Mouse (Mus musculus): ENCODE data around the gene Mei1. TPM values are rescaled to one million over a fixed set of nuclear protein-coding genes. Genes with fewer than 3 reads are reported as not detected.

Mei1 gene
- total and polyA plus RNA-seq, 2 experiments from 2014 or later, result not detected

DNA sequence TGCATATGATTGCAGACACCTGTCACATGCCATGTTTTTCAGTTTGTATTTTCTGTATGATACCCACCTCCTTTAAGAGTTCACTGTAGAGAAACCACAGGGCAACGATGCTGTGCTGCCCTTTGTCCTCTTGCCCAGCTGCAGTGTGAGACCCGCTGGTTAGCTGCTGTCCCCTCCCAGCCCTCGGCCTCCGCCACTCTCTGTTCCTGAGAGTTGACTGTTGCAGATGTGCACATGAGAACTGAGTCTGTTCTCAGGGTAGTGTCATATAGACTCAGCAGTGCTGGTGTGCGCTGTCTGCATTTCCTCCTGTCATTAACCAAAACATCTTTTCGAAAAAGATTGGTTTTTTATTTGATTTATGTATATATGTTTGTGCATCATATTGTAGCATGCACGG is 37.4 kb upstream of the Mei1 start:
- Histone ChIP-seq H3K27ac (ENCODE audit: low read depth) (no peak overlapping the region), H3K4me2 (ENCODE audit: low read depth, low read length) (no peak overlapping the region), H3K4me1 (ENCODE audit: control insufficient read depth, insufficient read depth) (no peaks in the 10 kb centered on the region), H3K9ac (replicated peaks; ENCODE audit: low read depth, low read length) (no peak overlapping the region), H3K9me3 (replicated peaks; ENCODE audit: control insufficient read depth, low read length) (no peaks in the 10 kb centered on the region), H3K27me3 (ENCODE audit: control insufficient read depth, insufficient read depth, low read length) (no peaks in the 10 kb centered on the region), H3K4me3 (ENCODE audit: low read depth, low read length) (no peak overlapping the region), H3K36me3 (replicated peaks; ENCODE audit: control insufficient read depth, insufficient read depth, low read length) (peaks cover 73% of the 10 kb centered on the region)
- DNase-seq (ENCODE audit: low spot score) (no peak), ATAC-seq (ENCODE audit: insufficient read depth, low read depth) (no peak)
- TF ChIP-seq CTCF (IDR thresholded peaks at IDR 0.05; ENCODE audit: low read depth), result no peak
- no peak for TF ChIP-seq EP300 (IDR thresholded peaks at IDR 0.05; ENCODE audit: low read depth)
- 91% methylated on average over 7 of the region's 7 CpGs for WGBS

DNA sequence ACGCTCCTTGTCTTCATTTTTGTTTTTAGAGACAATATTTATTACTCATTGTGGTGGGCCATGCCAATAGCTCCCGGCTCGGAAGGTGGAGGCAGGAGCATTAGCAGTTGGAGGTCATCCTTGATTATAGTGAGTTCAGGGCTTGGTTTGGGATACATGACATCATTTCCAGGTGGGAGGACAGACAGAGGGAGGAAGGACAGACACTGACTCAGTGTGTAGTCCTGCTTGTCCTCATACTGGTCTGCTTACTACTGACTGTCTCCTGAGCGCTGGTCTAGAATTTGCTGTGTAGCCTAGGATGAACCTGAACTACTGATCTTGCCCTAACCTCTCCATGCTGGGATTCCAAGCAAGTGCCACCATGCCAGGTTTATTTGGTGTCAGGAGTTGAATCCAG is 36.0 kb upstream of the Mei1 start, which contains the start of gene Desi1:
Gene Desi1 (minus strand): TSS at position 101 of the 400 bp plus-strand sequence.
- WGBS, result 91% methylated on average over 4 of the region's 4 CpGs

GRCm38 (mm10) chr15:82035904-82036689 is 33.7 kb upstream of the Mei1 start:
- no peak for TF ChIP-seq EP300 (IDR thresholded peaks at IDR 0.05; ENCODE audit: low read depth)
- TF ChIP-seq CTCF (IDR thresholded peaks at IDR 0.05; ENCODE audit: low read depth), result peak; percentile 44
- Histone ChIP-seq H3K27me3 (ENCODE audit: control insufficient read depth, insufficient read depth, low read length) (no peaks in the 10 kb centered on the region), H3K4me1 (ENCODE audit: control insufficient read depth, insufficient read depth) (no peaks in the 10 kb centered on the region), H3K9me3 (replicated peaks; ENCODE audit: control insufficient read depth, low read length) (no peaks in the 10 kb centered on the region), H3K9ac (replicated peaks; ENCODE audit: low read depth, low read length) (no peak overlapping the region), H3K4me2 (ENCODE audit: low read depth, low read length) (no peak overlapping the region), H3K27ac (ENCODE audit: low read depth) (no peak overlapping the region), H3K36me3 (replicated peaks; ENCODE audit: control insufficient read depth, insufficient read depth, low read length) (peaks cover 71% of the 10 kb centered on the region), H3K4me3 (ENCODE audit: low read depth, low read length) (no peak overlapping the region)
- WGBS, result 73% methylated on average over 12 of the region's 12 CpGs
- DNase-seq (ENCODE audit: low spot score) (peak; percentile 43), ATAC-seq (ENCODE audit: insufficient read depth, low read depth) (no peak)

More for the DNA sequence above, 36.0 kb upstream of the Mei1 start, which contains the start of gene Desi1:
- Histone ChIP-seq H3K4me3 (ENCODE audit: low read depth, low read length) (no peak within 1 kb of the TSS), H3K4me1 (ENCODE audit: control insufficient read depth, insufficient read depth) (no peaks in the 10 kb centered on the region), H3K4me2 (ENCODE audit: low read depth, low read length) (no peak within 1 kb of the TSS), H3K9me3 (replicated peaks; ENCODE audit: control insufficient read depth, low read length) (no peaks in the 10 kb centered on the region), H3K27ac (ENCODE audit: low read depth) (no peak within 1 kb of the TSS), H3K27me3 (ENCODE audit: control insufficient read depth, insufficient read depth, low read length) (no peaks in the 10 kb centered on the region), H3K36me3 (replicated peaks; ENCODE audit: control insufficient read depth, insufficient read depth, low read length) (peaks cover 73% of the 10 kb centered on the region), H3K9ac (replicated peaks; ENCODE audit: low read depth, low read length) (no peak within 1 kb of the TSS)
- DNase-seq (ENCODE audit: low spot score) (no peak), ATAC-seq (ENCODE audit: insufficient read depth, low read depth) (no peak)
- no peak for TF ChIP-seq EP300 (IDR thresholded peaks at IDR 0.05; ENCODE audit: low read depth)
- TF ChIP-seq CTCF (IDR thresholded peaks at IDR 0.05; ENCODE audit: low read depth), result no peak

DNA sequence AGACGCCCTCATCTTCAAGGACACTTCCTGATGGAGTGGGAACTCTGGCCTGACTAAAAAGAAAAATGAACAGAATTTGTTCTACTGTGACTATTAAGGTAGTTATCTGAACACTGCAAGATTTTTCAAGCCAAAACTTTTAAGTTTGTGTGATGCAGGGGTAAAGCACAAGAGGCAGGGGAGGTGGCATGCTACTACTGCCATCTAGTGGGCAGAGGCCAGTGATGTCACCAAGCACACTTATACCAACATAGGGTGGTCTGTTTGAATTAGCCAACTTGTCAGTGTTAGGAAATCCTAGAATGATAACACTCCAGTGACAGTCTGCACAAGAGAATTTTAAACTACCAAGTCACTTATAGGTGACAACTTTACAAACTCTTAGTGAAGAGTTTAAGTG is 29.1 kb upstream of the Mei1 start:
- Histone ChIP-seq H3K27ac (ENCODE audit: low read depth) (no peak overlapping the region), H3K9me3 (replicated peaks; ENCODE audit: control insufficient read depth, low read length) (no peaks in the 10 kb centered on the region), H3K36me3 (replicated peaks; ENCODE audit: control insufficient read depth, insufficient read depth, low read length) (peaks cover 61% of the 10 kb centered on the region), H3K9ac (replicated peaks; ENCODE audit: low read depth, low read length) (no peak overlapping the region), H3K4me2 (ENCODE audit: low read depth, low read length) (no peak overlapping the region), H3K4me1 (ENCODE audit: control insufficient read depth, insufficient read depth) (no peaks in the 10 kb centered on the region), H3K4me3 (ENCODE audit: low read depth, low read length) (no peak overlapping the region), H3K27me3 (ENCODE audit: control insufficient read depth, insufficient read depth, low read length) (no peaks in the 10 kb centered on the region)
- WGBS, result 96% methylated on average over 1 of the region's 1 CpGs
- TF ChIP-seq EP300 (IDR thresholded peaks at IDR 0.05; ENCODE audit: low read depth) (no peak), CTCF (IDR thresholded peaks at IDR 0.05; ENCODE audit: low read depth) (peak; percentile 69)
- peak; percentile 51; the same call in 1 of the 2 replicates for ATAC-seq (ENCODE audit: insufficient read depth, low read depth)
- DNase-seq (ENCODE audit: low spot score), result peak; percentile 53

- Histone ChIP-seq H3K36me3 (replicated peaks; ENCODE audit: control insufficient read depth, insufficient read depth, low read length) (peaks cover 33% of the 10 kb centered on the region), H3K4me1 (ENCODE audit: control insufficient read depth, insufficient read depth) (peaks cover 8% of the 10 kb centered on the region; the same call in 1 of the 2 replicates), H3K9ac (replicated peaks; ENCODE audit: low read depth, low read length) (no peak overlapping the region), H3K4me3 (ENCODE audit: low read depth, low read length) (no peak overlapping the region), H3K9me3 (replicated peaks; ENCODE audit: control insufficient read depth, low read length) (no peaks in the 10 kb centered on the region), H3K4me2 (ENCODE audit: low read depth, low read length) (no peak overlapping the region), H3K27ac (ENCODE audit: low read depth) (no peak overlapping the region), H3K27me3 (ENCODE audit: control insufficient read depth, insufficient read depth, low read length) (no peaks in the 10 kb centered on the region)
- no peak for ATAC-seq (ENCODE audit: insufficient read depth, low read depth)
- DNase-seq (ENCODE audit: low spot score), result no peak
- TF ChIP-seq CTCF (IDR thresholded peaks at IDR 0.05; ENCODE audit: low read depth) (peak; percentile 32; the same call in 1 of the 2 replicates), EP300 (IDR thresholded peaks at IDR 0.05; ENCODE audit: low read depth) (no peak)
- 97% methylated on average over 7 of the region's 7 CpGs for WGBS
These were observed 25.5 kb upstream of the Mei1 start for GRCm38 (mm10) chr15:82044166-82044784.

Measured in heart, postnatal 0 days (tissue).